Mouse (Mus musculus): ENCODE measurements around the gene Fkbp3. TPM values are rescaled to one million over a fixed set of nuclear protein-coding genes. Genes with fewer than 3 reads are reported as not detected.

Gene Fkbp3
- polyA plus RNA-seq, 1 experiment from 2014 or later, result 619 TPM

Other genes with a start within 250 kb of the Fkbp3 start
- gene Gm527, start 156.1 kb downstream of the Fkbp3 start, polyA plus RNA-seq (2016; fragmentation: Nextera tagmentation; extraction: Ambion mirVana), result 2.9 and 3.7 TPM in 2 replicates
- 19.5 and 20.4 TPM in 2 replicates for gene Klhl28, start 108.5 kb downstream of the Fkbp3 start, polyA plus RNA-seq (2016; fragmentation: Nextera tagmentation; extraction: Ambion mirVana)
- 27.5 and 33.4 TPM in 2 replicates for gene Togaram1, start 108.2 kb downstream of the Fkbp3 start, polyA plus RNA-seq (2016; fragmentation: Nextera tagmentation; extraction: Ambion mirVana)
- 66.9 and 68.1 TPM in 2 replicates for gene Prpf39, start 37.7 kb downstream of the Fkbp3 start, polyA plus RNA-seq (2016; fragmentation: Nextera tagmentation; extraction: Ambion mirVana)
- gene Fancm, start 1.6 kb upstream of the Fkbp3 start, polyA plus RNA-seq (2016; fragmentation: Nextera tagmentation; extraction: Ambion mirVana), result 14.3 and 15.9 TPM in 2 replicates
- 63.4 and 70.5 TPM in 2 replicates for gene Mis18bp1, start 98.6 kb upstream of the Fkbp3 start, polyA plus RNA-seq (2016; fragmentation: Nextera tagmentation; extraction: Ambion mirVana)
- not detected in 2 replicates for gene Wdr20rt, start 151.5 kb upstream of the Fkbp3 start, polyA plus RNA-seq (2016; fragmentation: Nextera tagmentation; extraction: Ambion mirVana)

Data from midbrain, embryonic 12.5 days (tissue).